Mouse (Mus musculus): ENCODE measurements around the gene Zbtb46.

The Zbtb46 gene

DNA sequence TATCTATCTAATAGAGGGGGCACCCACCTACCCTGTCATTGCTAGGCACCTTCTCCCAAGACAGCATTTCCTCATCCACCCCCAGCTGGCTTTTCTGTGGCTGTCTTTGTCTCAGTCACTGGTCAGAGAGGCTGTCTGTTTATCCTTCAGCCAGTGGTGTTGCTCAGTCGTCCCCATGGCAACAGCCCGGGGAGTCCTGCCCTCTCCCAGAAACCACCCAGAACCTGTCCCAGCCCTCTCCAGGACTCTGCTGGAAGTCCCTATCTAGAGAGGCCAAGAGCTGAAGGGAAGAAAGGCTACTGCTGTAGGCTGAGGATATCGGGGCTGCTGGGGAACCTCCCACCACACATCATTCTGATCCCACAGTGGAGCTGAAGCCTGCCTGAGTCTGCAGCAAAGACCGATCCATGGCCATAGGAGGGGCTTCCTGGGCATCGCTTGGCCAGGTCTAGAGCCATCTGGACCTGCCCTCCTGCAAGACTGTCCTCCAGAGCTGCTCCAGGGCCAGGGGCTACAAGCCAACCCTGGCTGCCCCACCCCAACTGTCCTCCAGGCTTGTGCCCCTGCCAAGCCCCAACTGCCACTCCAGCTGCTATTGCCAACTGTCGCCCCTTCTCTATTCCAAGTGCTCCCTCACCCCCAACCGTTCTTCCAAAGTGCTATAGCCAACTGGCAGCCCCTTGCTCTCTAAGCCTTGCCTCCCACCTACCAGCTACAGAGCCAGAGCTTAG lies 3.9 kb upstream of the Zbtb46 start:
- peak; percentile 69 to 82 for DNase-seq

GRCm38 (mm10) chr2:181462604-181463003 lies 3.4 kb upstream of the Zbtb46 start:
- DNase-seq = no peak

GRCm38 (mm10) chr2:181461536-181462100 lies 2.4 kb upstream of the Zbtb46 start:
- DNase-seq = no peak

DNA sequence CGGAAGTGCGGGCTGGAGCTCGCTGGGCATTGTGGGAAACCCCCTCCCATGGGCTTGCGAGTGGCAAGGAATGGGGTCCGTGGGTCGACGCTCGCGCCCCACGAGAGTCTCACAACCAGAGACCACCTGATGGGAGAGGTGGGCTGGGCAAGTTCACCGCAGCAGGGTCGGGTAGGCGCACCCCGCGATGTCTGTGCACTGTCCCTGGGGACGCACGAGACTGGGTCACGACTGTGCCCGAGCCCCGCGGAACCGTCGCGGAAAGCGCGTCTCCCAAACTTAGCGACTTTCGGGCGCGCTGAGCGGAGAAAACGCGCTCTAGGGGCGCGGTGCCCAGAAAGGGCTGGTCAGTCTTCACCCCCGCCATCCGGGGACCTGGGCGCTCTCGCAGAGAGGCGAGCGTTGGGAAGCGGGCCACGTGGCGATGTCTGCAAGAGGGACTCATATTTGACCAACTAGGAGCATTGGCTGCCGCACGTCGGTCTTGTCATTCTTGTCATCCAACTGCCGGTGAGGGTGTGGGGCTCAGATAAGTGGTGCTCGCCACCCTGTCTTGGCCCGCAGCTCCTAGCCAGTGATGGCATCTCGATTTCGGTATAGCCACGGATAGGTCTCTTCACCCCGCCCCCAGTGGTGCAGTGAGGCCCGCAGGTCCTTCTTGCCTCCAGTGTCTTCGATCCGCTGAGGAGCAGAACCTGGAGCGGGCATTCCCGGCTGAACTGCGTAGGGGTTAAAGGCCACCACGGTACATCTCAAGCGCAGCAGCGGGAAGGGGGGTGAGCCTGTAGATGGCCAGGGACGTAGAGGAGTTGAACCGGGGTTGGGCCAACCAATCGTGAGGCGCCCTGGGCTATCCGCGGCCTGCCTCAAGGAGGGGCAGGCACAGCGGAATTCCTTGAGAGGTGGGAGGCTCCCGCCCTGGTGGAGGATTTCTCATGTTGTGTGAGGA lies 721 bp upstream of the Zbtb46 start:
- peak; percentile 69 to 84 for DNase-seq

DNA sequence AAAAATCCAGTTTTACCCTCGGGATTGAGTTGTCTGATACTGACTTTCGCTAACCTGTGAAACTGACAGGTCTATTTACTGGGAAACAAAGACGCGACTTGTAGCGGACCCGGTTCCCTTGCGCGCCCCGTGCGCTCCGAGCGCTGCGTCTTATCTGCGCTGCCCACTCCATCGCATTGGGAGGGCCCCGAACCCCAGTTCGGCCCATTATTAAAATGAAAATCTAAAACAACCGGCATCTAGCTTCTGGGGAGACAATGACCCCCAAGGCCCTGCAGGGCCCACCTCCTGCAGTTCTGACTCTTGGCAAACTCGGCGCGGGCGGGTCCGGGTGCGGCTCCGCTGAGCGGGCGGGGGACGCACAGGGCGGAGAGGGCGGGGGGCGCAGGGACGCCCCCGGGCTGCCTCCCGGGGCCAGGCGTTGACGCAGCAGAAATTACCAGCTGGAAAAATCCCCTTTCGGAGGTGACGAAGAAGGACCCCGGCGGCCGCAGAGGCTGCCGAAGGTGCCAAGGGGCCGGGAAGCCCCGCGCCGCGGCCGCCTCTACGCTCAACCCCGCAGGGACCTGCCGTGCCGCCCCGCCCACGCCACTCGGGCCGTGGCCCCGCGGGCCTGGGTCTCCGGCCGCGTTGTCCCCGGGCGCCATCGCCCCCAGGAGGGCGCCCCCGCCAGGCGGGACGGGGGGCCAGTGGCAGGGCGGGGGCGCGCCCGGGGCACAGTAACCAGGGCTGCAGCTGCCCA lies 644 bp downstream of the Zbtb46 start:
- peak; percentile 58 to 60 for DNase-seq

GRCm38 (mm10) chr2:181457831-181458230 lies 1.4 kb downstream of the Zbtb46 start:
- DNase-seq = no peak

GRCm38 (mm10) chr2:181455899-181456298 lies 3.3 kb downstream of the Zbtb46 start:
- DNase-seq = peak in 1 of 2 experiments; percentile 30

DNA sequence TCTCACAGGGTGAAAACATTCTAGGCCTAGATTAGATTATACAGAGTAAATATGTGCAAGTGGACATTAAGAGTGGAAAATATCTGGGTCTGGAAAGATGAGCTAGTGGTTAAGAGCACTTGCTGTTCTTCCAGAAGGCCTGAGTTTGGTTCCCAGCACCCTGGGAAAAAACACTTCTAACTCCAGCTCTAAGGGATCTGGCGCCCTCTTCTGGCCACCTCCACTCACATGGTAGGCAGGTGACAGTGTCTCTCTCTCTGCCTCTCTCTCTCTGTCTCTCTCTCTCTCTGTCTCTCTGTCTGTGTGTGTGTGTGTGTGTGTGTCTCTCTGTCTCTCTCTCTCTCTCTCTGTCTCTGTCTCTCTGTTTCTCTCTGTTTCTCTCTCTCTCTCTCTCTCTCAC lies 6.0 kb downstream of the Zbtb46 start:
- DNase-seq = no peak

- no peak for DNase-seq
Measured at GRCm38 (mm10) chr2:181452181-181452580, 7.0 kb downstream of the Zbtb46 start.

DNA sequence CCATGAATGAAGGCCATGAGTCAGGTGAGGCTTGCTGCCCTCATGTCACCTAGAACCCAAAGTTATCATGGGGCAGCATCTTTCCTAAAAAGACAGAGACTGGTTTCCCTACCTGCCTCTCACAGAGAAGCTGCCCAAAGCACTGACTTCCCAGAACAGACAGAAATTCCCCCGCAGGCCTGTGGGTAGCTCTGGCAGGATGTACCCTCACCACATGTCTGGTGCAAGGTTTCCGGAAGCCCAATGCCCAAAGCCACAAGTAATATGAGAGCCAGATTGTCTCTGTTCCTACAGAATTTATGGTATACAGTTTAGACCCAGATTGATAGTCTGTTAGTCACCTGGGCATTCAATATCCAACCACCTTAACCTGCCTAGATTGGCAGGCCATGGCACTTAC lies 16.2 kb downstream of the Zbtb46 start:
- no peak for DNase-seq

DNA sequence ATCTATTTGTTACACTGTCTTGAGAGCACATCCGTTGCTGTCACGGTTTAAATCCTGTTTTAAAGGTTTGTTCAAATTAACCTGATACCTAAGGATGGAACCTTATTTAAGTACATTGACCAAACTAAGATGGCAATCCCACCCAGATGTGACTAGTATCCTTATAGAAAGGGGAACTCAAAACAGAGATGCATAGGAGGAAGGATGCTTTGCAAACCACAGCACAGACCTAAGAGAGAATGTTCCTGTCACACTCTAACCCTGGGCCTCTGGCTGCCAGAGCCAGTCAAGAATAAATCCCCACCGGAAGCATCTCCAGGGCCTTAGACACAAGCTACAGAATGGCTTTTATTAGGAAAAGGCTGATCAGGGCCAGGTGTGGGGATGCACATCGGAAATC lies 21.1 kb downstream of the Zbtb46 start:
- DNase-seq = no peak

DNA sequence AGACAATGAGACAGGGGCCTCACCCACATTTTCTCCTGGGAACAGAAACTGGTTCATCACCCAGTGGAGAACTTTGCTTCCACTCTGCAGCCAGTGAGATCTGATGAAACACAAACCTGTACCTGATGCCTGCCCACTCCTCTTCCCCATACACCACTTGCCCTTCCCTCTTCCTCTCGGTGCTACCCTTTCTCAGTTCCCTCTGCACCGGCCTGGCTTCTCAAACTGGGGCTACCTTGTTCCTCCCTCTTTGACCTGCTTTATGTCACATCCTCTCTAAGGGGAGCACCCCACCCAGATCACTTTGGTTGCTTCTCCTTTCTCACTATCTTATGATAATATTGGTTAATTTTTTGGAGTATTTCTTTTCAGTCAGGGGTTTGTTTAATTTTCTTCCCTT lies 23.0 kb downstream of the Zbtb46 start:
- DNase-seq = no peak

GRCm38 (mm10) chr2:181423834-181424233 lies 35.4 kb downstream of the Zbtb46 start:
- no peak for DNase-seq

GRCm38 (mm10) chr2:181420903-181421638 lies 38.2 kb downstream of the Zbtb46 start:
- no peak for DNase-seq

GRCm38 (mm10) chr2:181420426-181420825 lies 38.8 kb downstream of the Zbtb46 start:
- DNase-seq = no peak

GRCm38 (mm10) chr2:181419359-181419758 lies 39.9 kb downstream of the Zbtb46 start:
- DNase-seq = no peak

GRCm38 (mm10) chr2:181415945-181416344 lies 43.3 kb downstream of the Zbtb46 start:
- DNase-seq = peak; percentile 13 to 36

- no peak for DNase-seq
Measured at GRCm38 (mm10) chr2:181413141-181413540, 46.1 kb downstream of the Zbtb46 start.

- peak; percentile 68 to 77 for DNase-seq
Measured at GRCm38 (mm10) chr2:181410760-181411473, 48.3 kb downstream of the Zbtb46 start.

DNA sequence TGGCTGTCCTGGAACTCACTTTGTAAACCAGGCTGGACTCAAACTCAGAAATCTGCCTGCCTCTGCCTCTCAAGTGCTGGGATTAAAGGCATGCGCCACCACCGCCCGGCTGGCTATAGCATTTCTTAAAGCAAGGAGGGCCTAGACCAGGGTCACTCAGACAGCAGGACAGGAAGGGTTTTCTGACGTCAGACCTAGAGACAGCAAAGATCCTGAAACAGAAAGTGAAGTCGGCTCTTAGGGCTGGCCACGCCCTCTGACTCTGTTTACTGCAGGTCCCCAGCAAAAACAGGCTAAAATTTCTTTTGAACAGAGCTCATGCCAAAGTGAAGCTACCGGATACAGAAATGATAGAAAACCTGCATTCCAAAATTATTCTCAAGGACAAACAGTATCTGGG lies 49.6 kb downstream of the Zbtb46 start:
- no peak for DNase-seq

DNA sequence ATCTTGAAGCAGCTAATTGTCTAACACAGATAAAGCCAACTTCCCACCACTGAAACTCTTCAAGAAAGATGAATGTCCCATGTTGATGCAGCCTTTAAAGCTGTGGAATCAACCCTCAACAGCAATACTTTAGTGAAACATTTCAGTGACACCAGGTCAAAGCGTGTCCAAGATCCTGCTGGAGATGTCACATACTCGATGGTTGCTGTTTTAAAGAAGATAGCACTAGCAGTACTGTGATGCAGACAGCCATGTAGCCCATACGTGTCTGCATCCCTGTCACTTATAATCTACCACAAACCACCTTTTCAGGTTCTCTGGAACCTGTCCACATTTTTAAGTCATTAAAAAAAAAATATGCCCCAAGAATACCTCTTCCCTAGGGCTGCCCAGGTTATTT lies 55.5 kb downstream of the Zbtb46 start:
- DNase-seq = no peak

Measured in lung, postnatal 4 days (tissue).